Mouse (Mus musculus): ENCODE measurements around the gene Acad8.

DNA sequence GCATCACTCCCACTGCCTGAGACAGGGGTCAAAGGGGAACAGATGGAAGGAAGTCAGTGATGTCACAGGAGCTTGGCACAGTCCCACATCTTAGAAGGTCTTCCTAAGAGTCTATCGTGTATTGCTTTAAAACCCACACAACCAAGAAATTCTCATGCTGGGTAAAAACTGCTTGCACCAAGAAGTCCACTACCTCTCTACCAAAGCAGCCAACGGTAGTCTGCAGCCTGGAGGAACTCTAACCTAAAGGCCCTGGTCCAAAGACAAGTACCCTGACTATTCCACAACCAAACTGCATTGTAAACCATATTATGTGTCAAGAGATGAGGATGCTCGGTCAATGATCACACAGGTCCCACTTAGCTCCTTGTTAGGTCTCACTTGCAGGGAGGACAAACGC lies 9.2 kb downstream of the Acad8 start:
- TF ChIP-seq KAT2A (conservative IDR thresholded peaks at IDR 0.05; ENCODE audit: low read depth, low read length), result no peak
- TF ChIP-seq TAL1 (IDR thresholded peaks at IDR 0.05; ENCODE audit: low read length), result no peak
- no peak for TF ChIP-seq EP300 (IDR thresholded peaks at IDR 0.05; ENCODE audit: low read depth in 1 of 2, low read length in 2 of 2)
- no peak for TF ChIP-seq CTCF (IDR thresholded peaks at IDR 0.05 in 2 of 3, conservative IDR thresholded peaks at IDR 0.05 in 1 of 3; ENCODE audit: control insufficient read depth in 1 of 3, insufficient read depth in 1 of 3, low read depth in 2 of 3, low read length in 3 of 3, poor library complexity in 1 of 3, severe bottlenecking in 1 of 3)
- no peak for TF ChIP-seq E2F4 (IDR thresholded peaks at IDR 0.05; ENCODE audit: borderline replicate concordance, low read depth, low read length)
- no peak for TF ChIP-seq POLR2A (IDR thresholded peaks at IDR 0.05; ENCODE audit: control insufficient read depth in 1 of 2, insufficient read depth in 1 of 2, low read depth in 1 of 2, low read length in 2 of 2, poor library complexity in 1 of 2)
